Mouse (Mus musculus): ENCODE data around the gene Senp6. TPM values are rescaled to one million over a fixed set of nuclear protein-coding genes. Genes with fewer than 3 reads are reported as not detected.
A peak's percentile ranks its signal among the peaks of the same experiment; 100 is the strongest.

The Senp6 gene
- polyA plus RNA-seq, 1 experiment = 44.6 TPM

- Histone ChIP-seq H3K27me3 (ENCODE audit: control insufficient read depth, insufficient read depth, low read length) (no peaks in the 10 kb centered on the region), H3K4me3 (replicated peaks; ENCODE audit: insufficient read depth, low read depth, low read length) (peak overlapping the region; percentile 92), H3K4me1 (ENCODE audit: control insufficient read depth, insufficient read depth, low read length) (no peaks in the 10 kb centered on the region; the same call in 1 of the 2 replicates), H3K27ac (ENCODE audit: insufficient read depth, low read length) (peak overlapping the region; percentile 97)
- WGBS = 1% methylated on average over 92 of the region's 93 CpGs
- DNase-seq = peak; percentile 72 to 86
- TF ChIP-seq POLR2A (IDR thresholded peaks at IDR 0.05; ENCODE audit: borderline replicate concordance, insufficient read depth, low read length) = no peak
- TF ChIP-seq CTCF (IDR thresholded peaks at IDR 0.05; ENCODE audit: borderline replicate concordance, insufficient read depth, low read depth, low read length) = no peak
Observed at GRCm38 (mm10) chr9:80067221-80068027, 721 bp downstream of the Senp6 start.

GRCm38 (mm10) chr9:80068028-80068515 is 1.4 kb downstream of the Senp6 start:
- H3K27ac ChIP-seq (ENCODE audit: insufficient read depth, low read length) = peak overlapping the region; percentile 97
- H3K4me3 ChIP-seq (replicated peaks; ENCODE audit: insufficient read depth, low read depth, low read length) = peak overlapping the region; percentile 92
- TF ChIP-seq CTCF (IDR thresholded peaks at IDR 0.05; ENCODE audit: borderline replicate concordance, insufficient read depth, low read depth, low read length) (no peak), POLR2A (IDR thresholded peaks at IDR 0.05; ENCODE audit: borderline replicate concordance, insufficient read depth, low read length) (no peak)
- no peaks in the 10 kb centered on the region; the same call in none of the 2 replicates for H3K4me1 ChIP-seq (ENCODE audit: control insufficient read depth, insufficient read depth, low read length)
- H3K27me3 ChIP-seq (ENCODE audit: control insufficient read depth, insufficient read depth, low read length) = no peaks in the 10 kb centered on the region
- DNase-seq = no peak
- under 1% methylated on average over 18 of the region's 18 CpGs for WGBS

- DNase-seq = no peak
- TF ChIP-seq POLR2A (IDR thresholded peaks at IDR 0.05; ENCODE audit: borderline replicate concordance, insufficient read depth, low read length) (no peak), CTCF (IDR thresholded peaks at IDR 0.05; ENCODE audit: borderline replicate concordance, insufficient read depth, low read depth, low read length) (no peak)
- H3K27ac ChIP-seq (ENCODE audit: insufficient read depth, low read length) = no peak overlapping the region
- WGBS = 5% methylated on average over 11 of the region's 11 CpGs
- peak overlapping the region; percentile 54 for H3K4me3 ChIP-seq (replicated peaks; ENCODE audit: insufficient read depth, low read depth, low read length)
- no peaks in the 10 kb centered on the region; the same call in none of the 2 replicates for H3K4me1 ChIP-seq (ENCODE audit: control insufficient read depth, insufficient read depth, low read length)
- no peaks in the 10 kb centered on the region for H3K27me3 ChIP-seq (ENCODE audit: control insufficient read depth, insufficient read depth, low read length)
Observed at GRCm38 (mm10) chr9:80068735-80069315, 2.1 kb downstream of the Senp6 start.

- Histone ChIP-seq H3K4me3 (replicated peaks; ENCODE audit: insufficient read depth, low read depth, low read length) (no peak overlapping the region), H3K4me1 (ENCODE audit: control insufficient read depth, insufficient read depth, low read length) (peaks cover 3% of the 10 kb centered on the region), H3K27ac (ENCODE audit: insufficient read depth, low read length) (no peak overlapping the region), H3K27me3 (ENCODE audit: control insufficient read depth, insufficient read depth, low read length) (no peaks in the 10 kb centered on the region)
- 70% methylated on average over 3 of the region's 3 CpGs for WGBS
- TF ChIP-seq CTCF (IDR thresholded peaks at IDR 0.05; ENCODE audit: borderline replicate concordance, insufficient read depth, low read depth, low read length) (no peak), POLR2A (IDR thresholded peaks at IDR 0.05; ENCODE audit: borderline replicate concordance, insufficient read depth, low read length) (no peak)
- no peak for DNase-seq
Observed at GRCm38 (mm10) chr9:80070026-80070425, 3.3 kb downstream of the Senp6 start.

GRCm38 (mm10) chr9:80071616-80072015 is 4.9 kb downstream of the Senp6 start:
- no peak for TF ChIP-seq CTCF (IDR thresholded peaks at IDR 0.05; ENCODE audit: borderline replicate concordance, insufficient read depth, low read depth, low read length)
- TF ChIP-seq POLR2A (IDR thresholded peaks at IDR 0.05; ENCODE audit: borderline replicate concordance, insufficient read depth, low read length) = no peak
- H3K4me1 ChIP-seq (ENCODE audit: control insufficient read depth, insufficient read depth, low read length) = peaks cover 5% of the 10 kb centered on the region
- DNase-seq = no peak
- no peak overlapping the region for H3K4me3 ChIP-seq (replicated peaks; ENCODE audit: insufficient read depth, low read depth, low read length)
- no peaks in the 10 kb centered on the region for H3K27me3 ChIP-seq (ENCODE audit: control insufficient read depth, insufficient read depth, low read length)
- no peak overlapping the region for H3K27ac ChIP-seq (ENCODE audit: insufficient read depth, low read length)
- 32% methylated on average over 3 of the region's 3 CpGs for WGBS

GRCm38 (mm10) chr9:80074067-80074466 is 7.4 kb downstream of the Senp6 start:
- WGBS = 86% methylated on average over 1 of the region's 1 CpGs
- Histone ChIP-seq H3K27ac (ENCODE audit: insufficient read depth, low read length) (no peak overlapping the region), H3K27me3 (ENCODE audit: control insufficient read depth, insufficient read depth, low read length) (no peaks in the 10 kb centered on the region), H3K4me3 (replicated peaks; ENCODE audit: insufficient read depth, low read depth, low read length) (no peak overlapping the region), H3K4me1 (ENCODE audit: control insufficient read depth, insufficient read depth, low read length) (peaks cover 8% of the 10 kb centered on the region)
- DNase-seq = no peak
- TF ChIP-seq CTCF (IDR thresholded peaks at IDR 0.05; ENCODE audit: borderline replicate concordance, insufficient read depth, low read depth, low read length) (no peak), POLR2A (IDR thresholded peaks at IDR 0.05; ENCODE audit: borderline replicate concordance, insufficient read depth, low read length) (no peak)

GRCm38 (mm10) chr9:80074949-80075348 is 8.2 kb downstream of the Senp6 start:
- DNase-seq = no peak
- peaks cover 8% of the 10 kb centered on the region for H3K4me1 ChIP-seq (ENCODE audit: control insufficient read depth, insufficient read depth, low read length)
- no peak overlapping the region for H3K27ac ChIP-seq (ENCODE audit: insufficient read depth, low read length)
- H3K4me3 ChIP-seq (replicated peaks; ENCODE audit: insufficient read depth, low read depth, low read length) = no peak overlapping the region
- no peaks in the 10 kb centered on the region for H3K27me3 ChIP-seq (ENCODE audit: control insufficient read depth, insufficient read depth, low read length)
- TF ChIP-seq CTCF (IDR thresholded peaks at IDR 0.05; ENCODE audit: borderline replicate concordance, insufficient read depth, low read depth, low read length) (no peak), POLR2A (IDR thresholded peaks at IDR 0.05; ENCODE audit: borderline replicate concordance, insufficient read depth, low read length) (no peak)

All from cerebellum, adult 2 months (tissue).